ENCODE assay signal across 8 mouse cellular contexts in the genomic region with DNA sequence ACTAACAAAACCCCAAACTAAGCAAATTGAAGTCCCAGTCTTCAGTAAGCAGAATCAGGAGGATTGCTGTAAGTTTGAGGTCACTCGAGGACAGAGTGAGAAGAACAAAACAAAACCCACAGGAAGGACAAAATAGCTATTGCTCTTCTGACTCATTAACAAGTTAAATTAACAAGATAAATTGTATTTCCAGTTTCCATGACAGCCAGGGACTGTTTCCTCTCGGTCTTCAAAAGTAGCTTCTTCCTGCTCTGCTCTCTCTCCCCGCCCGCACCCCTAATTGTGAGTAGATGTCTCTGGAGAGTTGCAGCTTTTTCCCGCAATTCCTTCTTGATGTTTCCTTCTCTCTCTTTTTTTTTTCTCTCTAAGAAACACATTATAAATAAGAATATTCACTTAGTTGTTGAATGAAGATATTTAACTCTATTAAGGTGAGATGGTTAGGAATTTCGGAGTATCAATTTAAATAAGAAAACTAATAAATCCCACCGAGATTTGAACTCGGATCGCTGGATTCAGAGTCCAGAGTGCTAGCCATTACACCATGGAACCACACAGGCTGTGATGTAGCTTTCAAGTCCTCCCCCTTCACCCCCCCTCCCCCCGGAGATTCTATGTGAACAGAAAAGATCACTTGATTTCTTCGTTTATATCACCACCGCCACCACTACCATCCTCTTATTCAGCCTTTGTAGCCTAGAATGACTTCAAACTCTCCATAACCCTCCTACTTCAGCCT. TPM values are rescaled to one million over a fixed set of nuclear protein-coding genes. Genes with fewer than 3 reads are reported as not detected.
DNase-seq lines count a peak whose midpoint lies in the region; ATAC-seq lines count a peak whose summit lies in the region.

No protein-coding gene starts in this region.

- peak overlapping the region; percentile 55 for H3K4me3 ChIP-seq in lung, embryonic 16.5 days (ENCODE audit: low read length)
- peak overlapping the region; percentile 49 for H3K4me3 ChIP-seq in intestine, embryonic 16.5 days (ENCODE audit: low read length)

- H3K27me3 ChIP-seq in lung, embryonic 16.5 days (ENCODE audit: control insufficient read depth, insufficient read depth, low read depth, low read length), result peaks cover 45% of the 10 kb centered on the region
- peaks cover 41% of the 10 kb centered on the region for H3K27me3 ChIP-seq in intestine, embryonic 16.5 days (replicated peaks; ENCODE audit: control insufficient read depth, insufficient read depth, low read length)

- ATAC-seq in lung, embryonic 16.5 days (ENCODE audit: low read depth), result no peak
- ATAC-seq in intestine, embryonic 16.5 days, result 0 out of 2 replicates have a peak, but pooled peaks have one; percentile 29

- DNase-seq in lung, postnatal 10 days, result no peak
- peak; percentile 86 for DNase-seq in embryo, embryonic 9.5 days (ENCODE audit: extremely low spot score)
- peak; percentile 47 for DNase-seq in natural killer cell, adult 2 months (ENCODE audit: low spot score in 2 of 2)
- no peak for DNase-seq in frontal cortex, postnatal 25 days (ENCODE audit: low spot score in 2 of 2)
- DNase-seq in layer of hippocampus, adult 8-10 months (ENCODE audit: low spot score in 2 of 2), result no peak
- DNase-seq in thymus, postnatal 4 days, result no peak

- no peaks in the 10 kb centered on the region for H3K9me3 ChIP-seq in lung, embryonic 16.5 days (ENCODE audit: control insufficient read depth, low read length)
- no peaks in the 10 kb centered on the region for H3K9me3 ChIP-seq in intestine, embryonic 16.5 days (ENCODE audit: control insufficient read depth, low read length)

- H3K9ac ChIP-seq in lung, embryonic 16.5 days (ENCODE audit: low read length), result no peak overlapping the region
- no peak overlapping the region for H3K9ac ChIP-seq in intestine, embryonic 16.5 days (ENCODE audit: low read depth, low read length)

- no peak overlapping the region for H3K27ac ChIP-seq in lung, embryonic 16.5 days (ENCODE audit: low read length)
- no peak overlapping the region for H3K27ac ChIP-seq in intestine, embryonic 16.5 days (ENCODE audit: low read length)

- H3K4me1 ChIP-seq in lung, embryonic 16.5 days (replicated peaks; ENCODE audit: control insufficient read depth, insufficient read depth, low read length), result peaks cover 10% of the 10 kb centered on the region; the same call in 1 of the 2 replicates
- H3K4me1 ChIP-seq in intestine, embryonic 16.5 days (ENCODE audit: control insufficient read depth, insufficient read depth, low read length), result no peaks in the 10 kb centered on the region

- no peaks in the 10 kb centered on the region for H3K36me3 ChIP-seq in lung, embryonic 16.5 days (ENCODE audit: control insufficient read depth, insufficient read depth, low read length)
- H3K36me3 ChIP-seq in intestine, embryonic 16.5 days (ENCODE audit: control insufficient read depth, insufficient read depth, low read length), result no peaks in the 10 kb centered on the region

- peak overlapping the region; percentile 84 for H3K4me2 ChIP-seq in lung, embryonic 16.5 days (ENCODE audit: low read depth, low read length)
- H3K4me2 ChIP-seq in intestine, embryonic 16.5 days (ENCODE audit: low read depth, low read length), result peak overlapping the region; percentile 55

- WGBS in lung, embryonic 16.5 days, result 2% methylated on average over 12 of the region's 12 CpGs
- WGBS in intestine, embryonic 16.5 days, result 5% methylated on average over 12 of the region's 12 CpGs

RNA-seq across cellular contexts. Expression of a gene that starts 13.3 kb away (rescaled TPM):
- polyA plus RNA-seq in lung, embryonic 16.5 days (2015; fragmentation: Nextera tagmentation; extraction: Ambion mirVana), result 10.0 and 26.0 TPM in 2 replicates
- 1.4 and 2.0 TPM in 2 replicates for polyA plus RNA-seq in intestine, embryonic 16.5 days (2015; fragmentation: Nextera tagmentation; extraction: Ambion mirVana)
- under 1 TPM; 0.29 to 0.84 (median 0.56) TPM for total RNA-seq in layer of hippocampus, adult 8-10 months (2022)

RNA-seq across cellular contexts. Expression of a gene that starts 15.3 kb away (rescaled TPM):
- 0.16 and 0.18 TPM in 2 replicates for polyA plus RNA-seq in lung, embryonic 16.5 days (2015; fragmentation: Nextera tagmentation; extraction: Ambion mirVana)
- polyA plus RNA-seq in intestine, embryonic 16.5 days (2015; fragmentation: Nextera tagmentation; extraction: Ambion mirVana), result 0.10 TPM in 1 of 2 replicates, not detected in the other
- total RNA-seq in layer of hippocampus, adult 8-10 months (2022), result not detected

RNA-seq across cellular contexts. Expression of a gene that starts 39.1 kb away (rescaled TPM):
- polyA plus RNA-seq in lung, embryonic 16.5 days (2015; fragmentation: Nextera tagmentation; extraction: Ambion mirVana), result 2.3 and 15.3 TPM in 2 replicates
- 4.6 and 5.1 TPM in 2 replicates for polyA plus RNA-seq in intestine, embryonic 16.5 days (2015; fragmentation: Nextera tagmentation; extraction: Ambion mirVana)
- 10 to 100 TPM in 3 of 4 experiments, 1 to 10 TPM in 1; 6.5 to 26.2 (median 15.2) TPM for total RNA-seq in layer of hippocampus, adult 8-10 months (2022)

RNA-seq across cellular contexts. Expression of a gene that starts 39.4 kb away (rescaled TPM):
- polyA plus RNA-seq in lung, embryonic 16.5 days (2015; fragmentation: Nextera tagmentation; extraction: Ambion mirVana), result 6.6 and 7.3 TPM in 2 replicates
- polyA plus RNA-seq in intestine, embryonic 16.5 days (2015; fragmentation: Nextera tagmentation; extraction: Ambion mirVana), result 1.8 and 2.9 TPM in 2 replicates
- 10 to 100 TPM; 10.4 to 18.1 (median 16.5) TPM for total RNA-seq in layer of hippocampus, adult 8-10 months (2022)

RNA-seq across cellular contexts. Expression of a gene that starts 44.9 kb away (rescaled TPM):
- 23.6 and 24.3 TPM in 2 replicates for polyA plus RNA-seq in lung, embryonic 16.5 days (2015; fragmentation: Nextera tagmentation; extraction: Ambion mirVana)
- 18.8 and 22.0 TPM in 2 replicates for polyA plus RNA-seq in intestine, embryonic 16.5 days (2015; fragmentation: Nextera tagmentation; extraction: Ambion mirVana)
- total RNA-seq in layer of hippocampus, adult 8-10 months (2022), result 10 to 100 TPM; 55.1 to 70.7 (median 60.0) TPM

Comparison
In these comparisons a context has a peak if more than half of its experiments do, and no peak if none do; other contexts are left out.
1. DNase-seq: peak in embryo, embryonic 9.5 days (single experiment) and natural killer cell, adult 2 months (2 of 2); none in lung, postnatal 10 days (single experiment), frontal cortex, postnatal 25 days (0 of 2), layer of hippocampus, adult 8-10 months (0 of 2) and thymus, postnatal 4 days (single experiment).